Mouse (Mus musculus) MEL (cell line): ENCODE data around the gene Rnf167. TPM values are rescaled to one million over a fixed set of nuclear protein-coding genes. Genes with fewer than 3 reads are reported as not detected.

ENCODE experiments used
- DNase-seq: peaks from one replicate; pipeline ENCODE4 v3.0.0; 2011; ENCODE audit warnings: low read depth, low spot score
- H3K27ac ChIP-seq: 2 replicates; pipeline ENCODE4 v1.5.1; 2012; ENCODE audit warnings: low read depth, mild to moderate bottlenecking, control low read depth, low read length, moderate library complexity; ENCODE audit not compliant: control insufficient read depth
- H3K27me3 ChIP-seq, 2 experiments: fragments of 150-350 bp in 1 of 2; sonication (generic) in 1 of 2; 2 replicates each; pipeline ENCODE4 v1.6.1; 2012; ENCODE audit warnings: low read length in 2 of 2, mild to moderate bottlenecking in 2 of 2, improper control_type of control experiment in 1 of 2, moderate library complexity in 1 of 2; ENCODE audit not compliant: insufficient read depth in 2 of 2, control insufficient read depth in 1 of 2
- H3K36me3 ChIP-seq, 2 experiments: 2 replicates each; pipeline ENCODE4 v1.6.1; 2012 to 2014; ENCODE audit warnings: low read length in 2 of 2, improper control_type of control experiment in 1 of 2, inconsistent platforms in 1 of 2, mild to moderate bottlenecking in 1 of 2; ENCODE audit not compliant: insufficient read depth in 2 of 2, control insufficient read depth in 1 of 2
- H3K4me1 ChIP-seq, 2 experiments: fragments of 150-350 bp in 1 of 2; sonication (generic) in 1 of 2; 2 replicates each; pipeline ENCODE4 v1.6.1; 2012; ENCODE audit warnings: low read length in 2 of 2, improper control_type of control experiment in 1 of 2, mild to moderate bottlenecking in 1 of 2; ENCODE audit not compliant: insufficient read depth in 2 of 2, control insufficient read depth in 1 of 2
- H3K4me3 ChIP-seq, 2 experiments: fragments of 150-350 bp in 1 of 2; sonication (generic) in 1 of 2; 2 replicates each; pipeline ENCODE4 v1.5.1; 2012; ENCODE audit warnings: low read depth in 2 of 2, low read length in 2 of 2, mild to moderate bottlenecking in 2 of 2, moderate library complexity in 2 of 2, control low read depth in 1 of 2, improper control_type of control experiment in 1 of 2; ENCODE audit not compliant: control insufficient read depth in 1 of 2, insufficient read depth in 1 of 2
- H3K79me2 ChIP-seq: 2 replicates; pipeline ENCODE4 v1.6.1; 2012; ENCODE audit warnings: mild to moderate bottlenecking, low read length, moderate library complexity; ENCODE audit not compliant: control insufficient read depth, poor library complexity, insufficient read depth
- H3K9ac ChIP-seq: 2 replicates; pipeline ENCODE4 v1.6.1; 2012; ENCODE audit warnings: low read depth, mild to moderate bottlenecking, control low read depth, low read length, moderate library complexity; ENCODE audit not compliant: control insufficient read depth, poor library complexity, severe bottlenecking
- H3K9me3 ChIP-seq: fragments of 150-350 bp; sonication (generic); replicated peaks from 2 replicates; pipeline ENCODE4 v1.6.1; 2012; ENCODE audit warnings: mild to moderate bottlenecking, low read length, improper control_type of control experiment, moderate library complexity; ENCODE audit not compliant: insufficient read depth
- POLR2A ChIP-seq, 2 experiments: IDR thresholded peaks; 2 replicates each; pipeline ENCODE4 v1.6.1; 2011 to 2012; ENCODE audit warnings: low read length in 2 of 2, mild to moderate bottlenecking in 2 of 2, control low read depth in 1 of 2, improper control_type of control experiment in 1 of 2, low read depth in 1 of 2, moderate library complexity in 1 of 2; ENCODE audit not compliant: control insufficient read depth in 1 of 2, insufficient read depth in 1 of 2, poor library complexity in 1 of 2
- SIN3A ChIP-seq: IDR thresholded peaks from 2 replicates; pipeline ENCODE4 v1.6.1; 2012; ENCODE audit warnings: low read length, improper control_type of control experiment, inconsistent platforms
- UBTF ChIP-seq: IDR thresholded peaks from 2 replicates; pipeline ENCODE4 v1.6.1; 2012; ENCODE audit warnings: low read depth, mild to moderate bottlenecking, inconsistent platforms, low read length, improper control_type of control experiment, moderate library complexity, borderline replicate concordance; ENCODE audit not compliant: insufficient read depth
- polyA plus RNA-seq, 2 experiments: library from polyadenylated mRNA; stranded (reverse) in 1 of 2; unstranded in 1 of 2; fragments of >175 nt in 1 of 2; fragments of >200 nt in 1 of 2; gene quantifications; 2 replicates each; pipeline versions ENCODE4 v1.2.1 to v1.2.4; 2012; ENCODE audit warnings: low replicate concordance in 2 of 2, low read depth in 1 of 2; ENCODE audit not compliant: insufficient read length in 2 of 2, insufficient read depth in 1 of 2, missing spikeins in 1 of 2
- total RNA-seq: library from RNA; depleted of rRNA; stranded (reverse); fragments of 300-350 nt; gene quantifications from 2 replicates; pipeline ENCODE4 v1.2.3, GENCODE M21; 2012; rRNA removed

Gene Rnf167
- total and polyA plus RNA-seq, 3 experiments, result 31.4 to 44.4 TPM; not detected in 1

- Histone ChIP-seq H3K79me2 (no peaks in the 10 kb centered on the region; the same call in 1 of the 2 replicates), H3K27ac (no peak overlapping the region), H3K36me3 (peaks cover 0 to 5% of the 10 kb centered on the region in 2 experiments; a peak in 2 of 4 replicates), H3K27me3 (no peaks in the 10 kb centered on the region), H3K9me3 (no peaks in the 10 kb centered on the region), H3K4me3 (peak overlapping the region; percentile 80 to 91), H3K4me1 (peaks cover 3 to 7% of the 10 kb centered on the region in 2 experiments; a peak in 3 of 4 replicates), H3K9ac (peak overlapping the region; percentile 83)
- TF ChIP-seq POLR2A (IDR thresholded peaks at IDR 0.05; ENCODE audit: control insufficient read depth in 1 of 2, insufficient read depth in 1 of 2, low read depth in 1 of 2, low read length in 2 of 2, poor library complexity in 1 of 2), result 0 out of 4 replicates have a peak, but pooled peaks of 1 of the 2 experiments have one; percentile 34
- 0 out of 2 replicates have a peak, but pooled peaks have one; percentile 13 for TF ChIP-seq SIN3A
- TF ChIP-seq UBTF, result no peak
- DNase-seq, result peak; percentile 67
Measured at GRCm38 (mm10) chr11:70700613-70701012, 53.6 kb downstream of the Rnf167 start.

Other genes with a start within 250 kb of the Rnf167 start
- 46.4 and 50.6 TPM in 2 replicates for gene Pelp1, start 237.2 kb upstream of the Rnf167 start, total RNA-seq
- gene Pelp1, start 237.2 kb upstream of the Rnf167 start, polyA plus RNA-seq, result 10 to 100 TPM in 1 of 2 experiments, not detected in 1; 70.1 TPM
- 200 and 241 TPM in 2 replicates for gene Arrb2, start 214.6 kb upstream of the Rnf167 start, total RNA-seq
- gene Arrb2, start 214.6 kb upstream of the Rnf167 start, polyA plus RNA-seq, result 100 to 1,000 TPM in 1 of 2 experiments, not detected in 1; 272 TPM
- gene Med11, start 195.3 kb upstream of the Rnf167 start, total RNA-seq, result 43.0 and 43.3 TPM in 2 replicates
- gene Med11, start 195.3 kb upstream of the Rnf167 start, polyA plus RNA-seq, result 10 to 100 TPM in 1 of 2 experiments, not detected in 1; 40.0 TPM
- gene Zmynd15, start 187.8 kb upstream of the Rnf167 start, total RNA-seq, result not detected in 2 replicates
- gene Zmynd15, start 187.8 kb upstream of the Rnf167 start, polyA plus RNA-seq, result under 1 TPM in 1 of 2 experiments, not detected in 1; 0.14 TPM
- gene Cxcl16, start 187.3 kb upstream of the Rnf167 start, total RNA-seq, result not detected in 2 replicates
- not detected for gene Cxcl16, start 187.3 kb upstream of the Rnf167 start, polyA plus RNA-seq
- gene Tm4sf5, start 142.0 kb upstream of the Rnf167 start, total RNA-seq, result 0.27 TPM in 1 of 2 replicates, not detected in the other
- gene Tm4sf5, start 142.0 kb upstream of the Rnf167 start, polyA plus RNA-seq, result under 1 TPM in 1 of 2 experiments, not detected in 1; 0.21 TPM
- not detected in 2 replicates for gene Vmo1, start 132.6 kb upstream of the Rnf167 start, total RNA-seq
- gene Vmo1, start 132.6 kb upstream of the Rnf167 start, polyA plus RNA-seq, result not detected
- not detected in 2 replicates for gene Gltpd2, start 128.0 kb upstream of the Rnf167 start, total RNA-seq
- under 1 TPM in 1 of 2 experiments, not detected in 1; 0.06 TPM for gene Gltpd2, start 128.0 kb upstream of the Rnf167 start, polyA plus RNA-seq
- gene Psmb6, start 121.9 kb upstream of the Rnf167 start, total RNA-seq, result 602 and 671 TPM in 2 replicates
- gene Psmb6, start 121.9 kb upstream of the Rnf167 start, polyA plus RNA-seq, result 100 to 1,000 TPM in 1 of 2 experiments, not detected in 1; 462 TPM
- gene Gm40193, start 114.3 kb upstream of the Rnf167 start, total RNA-seq, result not detected in 2 replicates
- not detected for gene Gm40193, start 114.3 kb upstream of the Rnf167 start, polyA plus RNA-seq
- gene Pld2, start 107.2 kb upstream of the Rnf167 start, total RNA-seq, result 0.07 and 0.15 TPM in 2 replicates
- under 1 TPM in 1 of 2 experiments, not detected in 1; 0.39 TPM for gene Pld2, start 107.2 kb upstream of the Rnf167 start, polyA plus RNA-seq
- 25.0 and 33.8 TPM in 2 replicates for gene Mink1, start 84.4 kb upstream of the Rnf167 start, total RNA-seq
- 100 to 1,000 TPM in 1 of 2 experiments, 10 to 100 TPM in 1; 57.3 to 230 TPM for gene Mink1, start 84.4 kb upstream of the Rnf167 start, polyA plus RNA-seq
- not detected in 2 replicates for gene 4930544D05Rik, start 31.4 kb upstream of the Rnf167 start, total RNA-seq
- under 1 TPM in 1 of 2 experiments, not detected in 1; 0.10 TPM for gene 4930544D05Rik, start 31.4 kb upstream of the Rnf167 start, polyA plus RNA-seq
- 0.54 TPM in 1 of 2 replicates, not detected in the other for gene Chrne, start 28.0 kb upstream of the Rnf167 start, total RNA-seq
- under 1 TPM in 1 of 2 experiments, not detected in 1; 0.33 TPM for gene Chrne, start 28.0 kb upstream of the Rnf167 start, polyA plus RNA-seq
- 0.98 and 1.6 TPM in 2 replicates for gene Gp1ba, start 8.1 kb upstream of the Rnf167 start, total RNA-seq
- gene Gp1ba, start 8.1 kb upstream of the Rnf167 start, polyA plus RNA-seq, result 1 to 10 TPM in 1 of 2 experiments, not detected in 1; 5.0 TPM
- 96.3 and 104 TPM in 2 replicates for gene Slc25a11, start 244 bp downstream of the Rnf167 start, total RNA-seq
- gene Slc25a11, start 244 bp downstream of the Rnf167 start, polyA plus RNA-seq, result 100 to 1,000 TPM; 114 to 145 TPM
- 1,332 and 1,356 TPM in 2 replicates for gene Pfn1, start 7.4 kb downstream of the Rnf167 start, total RNA-seq
- 1,000 to 10,000 TPM; 2,392 to 5,980 TPM for gene Pfn1, start 7.4 kb downstream of the Rnf167 start, polyA plus RNA-seq
- 12.9 and 14.2 TPM in 2 replicates for gene Eno3, start 10.0 kb downstream of the Rnf167 start, total RNA-seq
- gene Eno3, start 10.0 kb downstream of the Rnf167 start, polyA plus RNA-seq, result 10 to 100 TPM in 1 of 2 experiments, not detected in 1; 16.8 TPM
- gene Spag7, start 22.2 kb downstream of the Rnf167 start, total RNA-seq, result 76.4 and 81.0 TPM in 2 replicates
- gene Spag7, start 22.2 kb downstream of the Rnf167 start, polyA plus RNA-seq, result 10 to 100 TPM in 1 of 2 experiments, not detected in 1; 99.6 TPM
- gene Camta2, start 40.9 kb downstream of the Rnf167 start, total RNA-seq, result 1.9 and 2.8 TPM in 2 replicates
- gene Camta2, start 40.9 kb downstream of the Rnf167 start, polyA plus RNA-seq, result 10 to 100 TPM in 1 of 2 experiments, not detected in 1; 15.0 TPM
- gene Inca1, start 52.9 kb downstream of the Rnf167 start, total RNA-seq, result 0.35 and 0.46 TPM in 2 replicates
- 1 to 10 TPM in 1 of 2 experiments, not detected in 1; 2.2 TPM for gene Inca1, start 52.9 kb downstream of the Rnf167 start, polyA plus RNA-seq
- gene Kif1c, start 53.3 kb downstream of the Rnf167 start, total RNA-seq, result 19.8 and 20.3 TPM in 2 replicates
- gene Kif1c, start 53.3 kb downstream of the Rnf167 start, polyA plus RNA-seq, result 10 to 100 TPM in 1 of 2 experiments, not detected in 1; 21.7 TPM
- 1.5 TPM in 2 replicates for gene Zfp3, start 117.0 kb downstream of the Rnf167 start, total RNA-seq
- 1 to 10 TPM in 1 of 2 experiments, not detected in 1; 1.9 TPM for gene Zfp3, start 117.0 kb downstream of the Rnf167 start, polyA plus RNA-seq
- not detected in 2 replicates for gene Scimp, start 165.4 kb downstream of the Rnf167 start, total RNA-seq
- not detected for gene Scimp, start 165.4 kb downstream of the Rnf167 start, polyA plus RNA-seq
- gene Rabep1, start 197.5 kb downstream of the Rnf167 start, total RNA-seq, result 34.3 and 35.6 TPM in 2 replicates
- gene Rabep1, start 197.5 kb downstream of the Rnf167 start, polyA plus RNA-seq, result 10 to 100 TPM; 24.2 to 72.2 TPM